Mouse (Mus musculus): ENCODE results near the gene Rhog. TPM values are rescaled to one million over a fixed set of nuclear protein-coding genes. Genes with fewer than 3 reads are reported as not detected.

The Rhog gene
- polyA plus RNA-seq, 1 experiment = 62.6 TPM

- no peak overlapping the region for H3K4me2 ChIP-seq (ENCODE audit: low read depth)
- TF ChIP-seq E2F4 (IDR thresholded peaks at IDR 0.05; ENCODE audit: insufficient read depth) = no peak
- no peak for TF ChIP-seq MAX (IDR thresholded peaks at IDR 0.05; ENCODE audit: low read depth)
- TF ChIP-seq MYOD1 (IDR thresholded peaks at IDR 0.05; ENCODE audit: control insufficient read depth in 1 of 3, insufficient read length in 2 of 3, low read depth in 2 of 3) = no peak
- no peak for TF ChIP-seq TCF3 (IDR thresholded peaks at IDR 0.05; ENCODE audit: insufficient read length, low read depth)
- no peak for TF ChIP-seq TCF12 (IDR thresholded peaks at IDR 0.05; ENCODE audit: insufficient read depth, poor library complexity, severe bottlenecking)
- no peak for TF ChIP-seq POLR2A (IDR thresholded peaks at IDR 0.05; ENCODE audit: insufficient read length, low read depth)
- TF ChIP-seq CEBPB (IDR thresholded peaks at IDR 0.05; ENCODE audit: insufficient read depth, poor library complexity, severe bottlenecking) = no peak
- H3K36me3 ChIP-seq (ENCODE audit: control insufficient read depth, insufficient read depth) = no peaks in the 10 kb centered on the region
- H3K79me2 ChIP-seq (ENCODE audit: control insufficient read depth, insufficient read depth) = peaks cover 100% of the 10 kb centered on the region
- H3K4me3 ChIP-seq = no peak overlapping the region
- H3ac ChIP-seq (ENCODE audit: control insufficient read depth, insufficient read length) = no peak overlapping the region
- H3K27me3 ChIP-seq (ENCODE audit: control insufficient read depth, insufficient read depth, insufficient read length) = no peaks in the 10 kb centered on the region
These were observed 51.5 kb downstream of the Rhog start for GRCm38 (mm10) chr7:102204296-102204857.

- Histone ChIP-seq H3K36me3 (ENCODE audit: control insufficient read depth, insufficient read depth) (no peaks in the 10 kb centered on the region), H3K4me2 (ENCODE audit: low read depth) (no peak overlapping the region), H3K27me3 (ENCODE audit: control insufficient read depth, insufficient read depth, insufficient read length) (no peaks in the 10 kb centered on the region), H3ac (ENCODE audit: control insufficient read depth, insufficient read length) (no peak overlapping the region), H3K79me2 (ENCODE audit: control insufficient read depth, insufficient read depth) (peaks cover 99% of the 10 kb centered on the region), H3K4me3 (no peak overlapping the region)
- TF ChIP-seq CEBPB (IDR thresholded peaks at IDR 0.05; ENCODE audit: insufficient read depth, poor library complexity, severe bottlenecking) (no peak), USF1 (IDR thresholded peaks at IDR 0.05; ENCODE audit: low read depth) (no peak), MAX (IDR thresholded peaks at IDR 0.05; ENCODE audit: low read depth) (no peak), E2F4 (IDR thresholded peaks at IDR 0.05; ENCODE audit: insufficient read depth) (no peak), POLR2AphosphoS2 (IDR thresholded peaks at IDR 0.05; ENCODE audit: insufficient read length, low read depth) (no peak)
These were observed 54.7 kb downstream of the Rhog start for GRCm38 (mm10) chr7:102200996-102201785.

- H3K4me2 ChIP-seq (ENCODE audit: low read depth) = no peak overlapping the region
- no peak overlapping the region for H3ac ChIP-seq (ENCODE audit: control insufficient read depth, insufficient read length)
- H3K79me2 ChIP-seq (ENCODE audit: control insufficient read depth, insufficient read depth) = peaks cover 99% of the 10 kb centered on the region
- no peak overlapping the region for H3K4me3 ChIP-seq
- TF ChIP-seq CEBPB (IDR thresholded peaks at IDR 0.05; ENCODE audit: insufficient read depth, poor library complexity, severe bottlenecking) = no peak
- no peak for TF ChIP-seq TCF12 (IDR thresholded peaks at IDR 0.05; ENCODE audit: insufficient read depth, poor library complexity, severe bottlenecking)
- no peak for TF ChIP-seq TCF3 (IDR thresholded peaks at IDR 0.05; ENCODE audit: insufficient read length, low read depth)
- no peak for TF ChIP-seq POLR2AphosphoS2 (IDR thresholded peaks at IDR 0.05; ENCODE audit: insufficient read length, low read depth)
- no peak for TF ChIP-seq MYOD1 (IDR thresholded peaks at IDR 0.05; ENCODE audit: control insufficient read depth in 1 of 3, insufficient read length in 2 of 3, low read depth in 2 of 3)
- TF ChIP-seq E2F4 (IDR thresholded peaks at IDR 0.05; ENCODE audit: insufficient read depth) = no peak
- TF ChIP-seq MYOG (IDR thresholded peaks at IDR 0.05; ENCODE audit: control insufficient read depth in 1 of 3, insufficient read depth in 1 of 3, insufficient read length in 2 of 3, low read depth in 2 of 3) = no peak
- H3K27me3 ChIP-seq (ENCODE audit: control insufficient read depth, insufficient read depth, insufficient read length) = no peaks in the 10 kb centered on the region
- no peaks in the 10 kb centered on the region for H3K36me3 ChIP-seq (ENCODE audit: control insufficient read depth, insufficient read depth)
These were observed 55.3 kb downstream of the Rhog start for GRCm38 (mm10) chr7:102200576-102200975.

GRCm38 (mm10) chr7:102192356-102192755 is 63.5 kb downstream of the Rhog start:
- peaks cover 46% of the 10 kb centered on the region for H3K36me3 ChIP-seq (ENCODE audit: control insufficient read depth, insufficient read depth)
- H3K27me3 ChIP-seq (ENCODE audit: control insufficient read depth, insufficient read depth, insufficient read length) = no peaks in the 10 kb centered on the region
- TF ChIP-seq MYOD1 (IDR thresholded peaks at IDR 0.05; ENCODE audit: control insufficient read depth in 1 of 3, insufficient read length in 2 of 3, low read depth in 2 of 3) (no peak), POLR2A (IDR thresholded peaks at IDR 0.05; ENCODE audit: insufficient read length, low read depth) (no peak)
- H3K79me2 ChIP-seq (ENCODE audit: control insufficient read depth, insufficient read depth) = peaks cover 24% of the 10 kb centered on the region
- H3K4me2 ChIP-seq (ENCODE audit: low read depth) = no peak overlapping the region
- no peak overlapping the region for H3ac ChIP-seq (ENCODE audit: control insufficient read depth, insufficient read length)
- H3K4me3 ChIP-seq = no peak overlapping the region

Other genes with a start within 250 kb of the Rhog start
- 0.84 TPM for gene Il18bp, start 237.4 kb downstream of the Rhog start, polyA plus RNA-seq (2012; fragmentation: generic; extraction: Trizol)
- gene Rnf121, start 190.6 kb downstream of the Rhog start, polyA plus RNA-seq (2012; fragmentation: generic; extraction: Trizol) = 48.0 TPM
- 6.1 TPM for gene Xndc1, start 190.5 kb downstream of the Rhog start, polyA plus RNA-seq (2012; fragmentation: generic; extraction: Trizol)
- 0.12 TPM for gene Xntrpc, start 190.3 kb downstream of the Rhog start, polyA plus RNA-seq (2012; fragmentation: generic; extraction: Trizol)
- not detected for gene Trpc2, start 172.9 kb downstream of the Rhog start, polyA plus RNA-seq (2012; fragmentation: generic; extraction: Trizol)
- 44.4 TPM for gene Art1, start 154.3 kb downstream of the Rhog start, polyA plus RNA-seq (2012; fragmentation: generic; extraction: Trizol)
- gene Art5, start 146.6 kb downstream of the Rhog start, polyA plus RNA-seq (2012; fragmentation: generic; extraction: Trizol) = 6.9 TPM
- 0.04 TPM for gene Chrna10, start 139.2 kb downstream of the Rhog start, polyA plus RNA-seq (2012; fragmentation: generic; extraction: Trizol)
- gene Nup98, start 45.9 kb downstream of the Rhog start, polyA plus RNA-seq (2012; fragmentation: generic; extraction: Trizol) = 16.1 TPM
- gene Pgap2, start 45.8 kb downstream of the Rhog start, polyA plus RNA-seq (2012; fragmentation: generic; extraction: Trizol) = 33.3 TPM
- gene Stim1, start 11.8 kb upstream of the Rhog start, polyA plus RNA-seq (2012; fragmentation: generic; extraction: Trizol) = 37.0 TPM
- 32.2 TPM for gene Rrm1, start 185.6 kb upstream of the Rhog start, polyA plus RNA-seq (2012; fragmentation: generic; extraction: Trizol)
- not detected for gene Olfr543, start 225.6 kb upstream of the Rhog start, polyA plus RNA-seq (2012; fragmentation: generic; extraction: Trizol)
- gene Olfr544, start 232.3 kb upstream of the Rhog start, polyA plus RNA-seq (2012; fragmentation: generic; extraction: Trizol) = not detected
- not detected for gene Olfr545, start 243.5 kb upstream of the Rhog start, polyA plus RNA-seq (2012; fragmentation: generic; extraction: Trizol)

Data from myocyte (in vitro differentiated cells).